Mouse (Mus musculus): Measurements from ENCODE around the gene Arhgef17.

The Arhgef17 gene

GRCm38 (mm10) chr7:100915204-100915603 lies 16.7 kb downstream of the Arhgef17 start:
- no peak for DNase-seq (ENCODE audit: low read depth, low spot score)

DNA sequence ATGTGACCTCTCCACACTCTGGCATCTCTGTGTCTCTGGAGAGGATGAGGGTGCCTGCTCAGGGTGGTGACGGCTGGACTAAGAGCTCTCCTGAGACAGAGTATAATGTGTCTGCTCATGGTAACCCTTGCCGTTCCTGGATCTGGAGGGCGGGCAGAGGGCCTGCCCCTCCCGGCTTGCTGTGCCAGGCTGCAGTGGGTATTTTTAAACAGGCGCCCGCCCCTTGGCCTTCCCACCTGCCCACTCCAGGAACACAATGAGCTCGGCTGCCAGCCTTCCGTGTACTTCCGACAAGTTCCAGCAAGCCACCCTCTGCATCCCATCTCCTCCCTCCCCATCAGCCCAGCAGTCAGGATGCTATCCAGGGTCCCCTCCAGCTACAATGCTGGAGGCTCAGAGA lies 20.1 kb downstream of the Arhgef17 start:
- no peak for DNase-seq (ENCODE audit: low read depth, low spot score)

DNA sequence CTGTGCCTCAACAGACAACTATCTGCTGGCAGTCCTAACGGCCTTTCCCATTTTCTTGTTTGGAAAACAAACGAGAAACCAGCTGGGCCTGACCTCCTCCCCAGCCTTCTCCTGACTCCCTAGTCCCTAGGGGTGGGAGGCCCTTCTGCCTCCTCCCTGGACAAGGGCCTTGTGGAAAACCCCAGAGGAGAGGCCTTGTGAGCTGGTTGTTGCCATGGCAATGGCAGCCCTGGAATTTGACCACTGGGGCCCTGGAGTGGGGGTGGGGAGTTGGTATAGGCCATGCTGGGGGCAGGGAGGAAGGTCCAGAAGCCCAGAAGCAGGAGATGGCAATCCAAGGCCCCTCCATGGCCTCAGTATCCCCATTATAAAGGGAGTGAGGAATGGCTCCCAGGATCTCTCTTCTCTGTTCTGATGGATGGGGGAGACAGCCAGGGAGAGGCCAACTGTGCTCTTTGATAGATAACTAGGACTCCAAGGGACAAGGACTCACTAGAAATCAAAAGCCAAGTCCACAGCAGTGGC lies 20.6 kb downstream of the Arhgef17 start:
- no peak for DNase-seq (ENCODE audit: low read depth, low spot score)

DNA sequence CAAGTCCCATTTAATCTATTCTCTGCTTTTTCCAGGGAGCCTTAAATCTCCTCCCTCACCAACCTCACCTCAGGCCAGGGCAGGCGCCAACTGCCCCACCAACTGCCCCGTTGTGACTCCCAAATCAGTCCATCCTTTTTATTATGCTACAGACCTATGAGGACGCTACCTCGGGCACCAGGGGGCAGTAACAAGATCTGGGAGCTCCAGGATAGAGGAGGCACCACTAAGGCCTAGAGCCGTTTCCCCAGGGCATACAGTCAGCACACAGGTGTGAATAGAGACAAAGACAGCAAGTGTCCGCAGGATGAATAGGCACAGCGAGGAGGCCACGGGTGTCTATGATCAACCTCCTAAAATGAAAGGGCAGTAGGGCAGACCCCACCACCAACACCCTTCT lies 23.3 kb downstream of the Arhgef17 start:
- DNase-seq (ENCODE audit: low read depth, low spot score) = peak; percentile 81

- no peak for DNase-seq (ENCODE audit: low read depth, low spot score)
Measured at GRCm38 (mm10) chr7:100908061-100908460, 23.8 kb downstream of the Arhgef17 start.

GRCm38 (mm10) chr7:100907231-100907630 lies 24.7 kb downstream of the Arhgef17 start:
- DNase-seq (ENCODE audit: low read depth, low spot score) = peak; percentile 80

GRCm38 (mm10) chr7:100906029-100906789 lies 25.7 kb downstream of the Arhgef17 start:
- no peak for DNase-seq (ENCODE audit: low read depth, low spot score)

GRCm38 (mm10) chr7:100905037-100905436 lies 26.9 kb downstream of the Arhgef17 start:
- DNase-seq (ENCODE audit: low read depth, low spot score) = no peak

- no peak for DNase-seq (ENCODE audit: low read depth, low spot score)
Measured at GRCm38 (mm10) chr7:100904612-100905011, 27.3 kb downstream of the Arhgef17 start.

DNA sequence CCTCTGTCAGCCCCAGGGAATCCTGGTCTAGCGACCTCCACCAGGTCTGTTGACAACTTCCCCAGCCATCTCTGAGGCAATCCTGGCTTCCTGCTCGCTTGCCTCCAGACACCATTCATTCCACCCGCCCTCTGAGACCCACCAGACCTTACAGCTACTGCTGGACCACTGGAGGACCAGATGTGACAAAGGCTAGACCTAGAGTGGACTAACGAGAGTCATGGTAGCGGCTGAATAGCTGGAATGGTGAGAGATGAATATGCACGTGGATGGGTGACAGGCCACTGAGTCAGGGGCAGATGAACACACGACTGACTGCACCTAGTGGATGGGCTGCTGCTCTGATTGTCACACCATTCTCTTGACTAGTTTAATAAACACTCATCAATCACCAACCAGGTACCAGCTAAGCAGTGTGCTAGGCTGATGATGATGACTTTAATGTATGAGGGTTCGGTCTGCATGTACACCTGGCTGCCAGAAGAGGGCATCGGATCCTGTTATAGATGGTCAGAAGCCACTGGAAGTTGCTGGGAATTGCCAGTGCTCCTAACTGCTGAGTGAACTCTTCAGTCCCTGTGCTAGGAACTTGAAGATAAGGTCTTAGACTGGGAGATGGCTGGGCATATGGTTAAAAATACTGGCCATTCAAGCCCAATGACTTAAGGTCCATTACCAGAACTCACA lies 29.3 kb downstream of the Arhgef17 start:
- peak; percentile 57 for DNase-seq (ENCODE audit: low read depth, low spot score)

DNA sequence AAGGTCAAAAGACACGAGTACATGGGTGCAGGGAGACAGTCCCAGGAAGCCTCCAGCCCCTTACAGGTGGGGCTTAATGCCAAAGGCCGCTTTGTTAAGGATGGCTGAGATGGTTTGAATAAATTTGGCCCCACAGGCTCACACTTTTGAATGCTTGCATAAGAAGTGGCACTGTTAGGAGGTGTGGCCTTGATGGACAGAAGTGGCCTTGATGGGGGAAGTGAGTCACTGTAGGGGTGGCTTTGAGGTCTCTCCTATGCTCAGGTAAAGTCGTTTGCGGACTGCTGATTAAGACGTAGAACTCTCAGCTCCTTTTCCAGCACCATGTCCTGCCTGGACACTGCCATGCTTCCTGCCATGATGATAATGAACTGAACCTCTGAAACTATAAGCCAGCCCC lies 34.1 kb downstream of the Arhgef17 start:
- no peak for DNase-seq (ENCODE audit: low read depth, low spot score)

DNA sequence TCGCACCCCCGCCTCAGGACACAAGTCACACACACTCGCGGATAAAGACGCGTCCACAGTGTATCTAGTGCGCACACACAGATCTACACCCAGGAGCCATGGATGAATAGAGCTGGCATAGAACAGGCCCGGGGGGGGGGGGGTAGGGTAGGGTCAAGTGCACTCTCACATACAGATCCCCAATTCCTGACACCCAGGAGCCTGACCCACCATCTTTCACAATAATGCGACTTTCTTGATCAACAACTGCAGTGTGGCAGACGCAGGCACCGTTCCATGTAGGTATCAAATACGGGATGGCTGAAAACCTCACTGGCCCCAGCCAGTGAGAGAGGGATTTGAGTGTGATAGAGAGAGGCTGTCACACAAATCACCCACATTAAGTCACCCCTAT lies 37.1 kb downstream of the Arhgef17 start:
- DNase-seq (ENCODE audit: low read depth, low spot score) = no peak

GRCm38 (mm10) chr7:100894057-100894832 lies 37.7 kb downstream of the Arhgef17 start:
- peak; percentile 66 for DNase-seq (ENCODE audit: low read depth, low spot score)

GRCm38 (mm10) chr7:100893249-100894056 lies 38.5 kb downstream of the Arhgef17 start:
- DNase-seq (ENCODE audit: low read depth, low spot score) = no peak

DNA sequence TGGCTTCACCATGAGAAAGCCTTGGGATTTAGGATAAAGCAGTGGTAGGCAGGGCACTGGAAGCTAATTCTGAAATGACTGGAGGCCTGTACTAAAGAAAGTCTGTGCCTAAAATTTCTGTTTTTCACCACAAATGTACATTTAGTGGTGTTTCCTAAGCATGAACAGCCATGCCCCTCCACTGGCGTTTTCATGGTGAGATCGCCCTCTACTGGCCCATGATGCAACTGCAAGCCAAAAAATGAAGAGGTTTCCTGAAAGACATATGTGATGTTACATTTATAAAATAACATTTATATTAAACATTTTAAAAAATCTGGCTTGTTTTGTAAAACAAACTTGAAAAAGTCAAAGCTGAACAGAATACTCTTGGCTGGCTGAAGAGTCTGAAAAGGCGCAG lies 45.4 kb downstream of the Arhgef17 start:
- peak; percentile 54 for DNase-seq (ENCODE audit: low read depth, low spot score)

- DNase-seq (ENCODE audit: low read depth, low spot score) = no peak
Measured at GRCm38 (mm10) chr7:100884460-100884859, 47.4 kb downstream of the Arhgef17 start.

GRCm38 (mm10) chr7:100881950-100882349 lies 50.0 kb downstream of the Arhgef17 start:
- DNase-seq (ENCODE audit: low read depth, low spot score) = no peak

GRCm38 (mm10) chr7:100881531-100881930 lies 50.4 kb downstream of the Arhgef17 start:
- DNase-seq (ENCODE audit: low read depth, low spot score) = no peak

GRCm38 (mm10) chr7:100879595-100879994 lies 52.3 kb downstream of the Arhgef17 start:
- DNase-seq (ENCODE audit: low read depth, low spot score) = peak; percentile 91

GRCm38 (mm10) chr7:100876771-100877170 lies 55.1 kb downstream of the Arhgef17 start:
- no peak for DNase-seq (ENCODE audit: low read depth, low spot score)

GRCm38 (mm10) chr7:100876293-100876692 lies 55.6 kb downstream of the Arhgef17 start:
- no peak for DNase-seq (ENCODE audit: low read depth, low spot score)

Data from ZHBTc4 (cell line).